Mouse (Mus musculus) lung, embryonic 15.5 days (tissue): ENCODE measurements around the gene Atp6v1f. TPM values are rescaled to one million over a fixed set of nuclear protein-coding genes. Genes with fewer than 3 reads are reported as not detected.

ENCODE experiments used
- ATAC-seq: fragments of 200-750 bp; cut with Nextera tagmentation; 2 replicates; pipeline ENCODE4 v1.8.0; 2017; ENCODE audit warnings: moderate number of reproducible peaks, borderline replicate concordance; ENCODE audit not compliant: low FRiP score, low TSS enrichment; ENCODE audit errors: extremely low read depth
- H3K27ac ChIP-seq: fragments of 300-500 bp; sonication (generic); 2 replicates; pipeline ENCODE4 v1.5.1; 2015; ENCODE audit warnings: moderate library complexity, mild to moderate bottlenecking, inconsistent platforms
- H3K27me3 ChIP-seq: fragments of 300-500 bp; sonication (generic); 2 replicates; pipeline ENCODE4 v1.6.1; 2015; ENCODE audit warnings: inconsistent platforms
- H3K36me3 ChIP-seq: fragments of 300-500 bp; sonication (generic); 2 replicates; pipeline ENCODE4 v1.6.1; 2015; ENCODE audit warnings: inconsistent platforms
- H3K4me1 ChIP-seq: fragments of 300-500 bp; sonication (generic); 2 replicates; pipeline ENCODE4 v1.6.1; 2015; ENCODE audit warnings: inconsistent platforms
- H3K4me2 ChIP-seq: fragments of 300-500 bp; sonication (generic); 2 replicates; pipeline ENCODE4 v1.6.1; 2015; ENCODE audit warnings: inconsistent platforms, mild to moderate bottlenecking, moderate library complexity
- H3K4me3 ChIP-seq: fragments of 300-500 bp; sonication (generic); 2 replicates; pipeline ENCODE4 v1.5.1; 2015; ENCODE audit warnings: mild to moderate bottlenecking, inconsistent platforms
- H3K9ac ChIP-seq: fragments of 300-500 bp; sonication (generic); 2 replicates; pipeline ENCODE4 v1.6.1; 2015; ENCODE audit warnings: inconsistent platforms
- H3K9me3 ChIP-seq: fragments of 300-500 bp; sonication (generic); 2 replicates; pipeline ENCODE4 v1.6.1; 2016; ENCODE audit warnings: inconsistent platforms
- WGBS: fragments of 180-500 bp; shearing (Covaris S2); methylation state at CpG from one replicate; pipeline ENCODE4 v1.1.7; 2015; 5-methylcytosine and 5-hydroxymethylcytosine counted together
- polyA plus RNA-seq: library from polyadenylated mRNA; unstranded; fragments of >200 nt; fragmentation: Nextera tagmentation; extraction: Ambion mirVana; gene quantifications from 2 replicates; pipeline ENCODE4 v1.2.1, GENCODE M21; 2015

Atp6v1f gene
- polyA plus RNA-seq, 1 experiment from 2014 or later, result 201 TPM

DNA sequence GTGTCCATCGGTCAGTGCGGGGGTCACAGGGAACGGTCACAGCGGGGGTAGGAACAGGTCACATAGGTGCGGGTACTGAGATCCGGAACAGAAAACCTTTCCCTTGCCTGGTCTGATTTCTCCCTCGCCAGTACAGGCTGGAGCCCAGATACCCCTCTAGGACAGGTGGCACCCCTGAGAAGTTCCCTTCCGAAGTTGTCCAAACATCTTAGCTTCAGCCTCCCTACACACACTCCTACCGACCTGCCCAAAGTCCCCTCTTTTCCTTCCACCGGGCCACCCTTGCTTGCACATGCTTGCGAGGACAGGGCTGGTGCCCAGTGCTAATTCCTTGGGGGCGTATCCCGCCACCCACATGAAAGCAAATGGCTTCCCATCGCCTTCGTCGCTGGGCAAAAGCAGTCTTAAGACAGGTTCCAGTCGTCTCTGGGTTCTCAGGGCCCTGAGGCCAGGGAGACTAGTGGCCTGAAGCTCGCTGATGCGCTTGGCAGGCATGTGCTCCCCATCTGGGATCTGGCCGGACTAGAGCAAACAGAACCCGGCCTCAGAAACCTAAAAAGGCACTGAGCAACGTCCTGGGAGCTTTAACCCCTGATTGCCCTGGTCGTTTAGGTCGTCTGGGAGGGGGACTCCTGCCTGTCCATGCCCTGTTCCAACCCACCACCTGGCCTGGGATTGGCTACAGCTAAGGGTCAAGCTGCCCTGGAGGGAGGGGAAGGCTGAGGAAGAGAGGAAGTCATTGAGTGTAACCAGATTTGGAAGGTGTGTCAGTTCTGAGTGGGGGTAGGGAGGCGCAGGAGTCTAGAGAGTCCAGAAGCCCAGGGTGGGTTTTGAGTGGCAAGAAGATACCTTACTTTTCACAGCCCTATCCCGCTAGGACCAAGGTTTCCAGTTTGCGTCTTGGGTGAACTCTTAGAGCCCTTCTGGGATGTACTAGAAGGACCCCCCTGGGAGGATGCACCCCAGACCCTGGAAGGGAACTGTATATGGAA is 33.4 kb upstream of the Atp6v1f start:
- ATAC-seq, result no peak
- H3K9me3 ChIP-seq, result no peaks in the 10 kb centered on the region

DNA sequence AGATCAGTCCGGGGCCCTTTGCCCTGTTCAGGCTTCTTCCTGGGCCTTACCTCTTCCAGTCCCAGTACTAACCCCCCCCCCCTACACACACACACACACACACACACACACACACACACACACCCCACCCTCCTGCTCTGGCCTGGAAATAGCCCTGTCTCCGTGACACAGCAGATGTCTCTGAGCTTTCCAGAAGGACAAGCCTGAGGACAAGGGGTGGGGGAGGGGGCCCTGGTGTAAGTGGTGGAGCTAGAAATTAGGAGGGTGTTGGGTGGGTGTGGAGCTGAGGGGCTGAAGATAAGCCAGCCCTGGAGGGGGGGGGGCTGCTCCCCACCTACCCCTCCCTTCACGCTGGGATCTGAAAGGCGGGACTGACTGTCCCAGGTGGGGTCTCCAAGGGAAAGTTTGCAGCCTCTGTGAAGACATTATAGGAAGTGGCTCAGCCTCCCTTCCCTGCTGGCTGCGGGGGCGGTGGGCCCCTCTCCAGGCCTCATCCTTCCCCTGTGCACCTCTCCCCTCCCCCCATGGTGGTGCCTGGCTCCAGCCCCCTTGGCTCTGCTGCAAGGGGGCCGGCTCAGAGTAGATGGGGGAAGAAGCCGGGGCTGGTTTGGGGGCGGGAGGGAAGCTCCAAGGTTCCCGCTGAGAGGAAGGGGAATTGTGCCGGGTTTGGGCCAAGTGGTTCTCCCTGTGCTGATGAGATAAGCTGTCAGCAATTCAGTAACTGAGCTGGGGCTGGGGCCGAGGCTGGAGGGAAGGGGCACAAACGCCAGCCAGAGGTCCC is 32.4 kb upstream of the Atp6v1f start:
- peaks cover 26% of the 10 kb centered on the region for H3K27me3 ChIP-seq
- WGBS, result 2% methylated on average over 12 of the region's 13 CpGs
- peak overlapping the region; percentile 46; the same call in 1 of the 2 replicates for H3K9ac ChIP-seq
- ATAC-seq, result peak; percentile 72; the same call in 1 of the 2 replicates
- peaks cover 40% of the 10 kb centered on the region for H3K4me1 ChIP-seq
- H3K36me3 ChIP-seq, result no peaks in the 10 kb centered on the region
- H3K4me3 ChIP-seq, result peak overlapping the region; percentile 52
- peak overlapping the region; percentile 88 for H3K4me2 ChIP-seq
- H3K9me3 ChIP-seq, result no peaks in the 10 kb centered on the region
- peak overlapping the region; percentile 77 for H3K27ac ChIP-seq

More for the DNA sequence above, 33.4 kb upstream of the Atp6v1f start:
- peak overlapping the region; percentile 88 for H3K4me2 ChIP-seq
- peak overlapping the region; percentile 46 for H3K9ac ChIP-seq
- WGBS, result 4% methylated on average over 27 of the region's 27 CpGs
- peak overlapping the region; percentile 52 for H3K4me3 ChIP-seq
- peaks cover 26% of the 10 kb centered on the region for H3K27me3 ChIP-seq
- H3K36me3 ChIP-seq, result no peaks in the 10 kb centered on the region
- H3K4me1 ChIP-seq, result peaks cover 40% of the 10 kb centered on the region
- H3K27ac ChIP-seq, result peak overlapping the region; percentile 77

DNA sequence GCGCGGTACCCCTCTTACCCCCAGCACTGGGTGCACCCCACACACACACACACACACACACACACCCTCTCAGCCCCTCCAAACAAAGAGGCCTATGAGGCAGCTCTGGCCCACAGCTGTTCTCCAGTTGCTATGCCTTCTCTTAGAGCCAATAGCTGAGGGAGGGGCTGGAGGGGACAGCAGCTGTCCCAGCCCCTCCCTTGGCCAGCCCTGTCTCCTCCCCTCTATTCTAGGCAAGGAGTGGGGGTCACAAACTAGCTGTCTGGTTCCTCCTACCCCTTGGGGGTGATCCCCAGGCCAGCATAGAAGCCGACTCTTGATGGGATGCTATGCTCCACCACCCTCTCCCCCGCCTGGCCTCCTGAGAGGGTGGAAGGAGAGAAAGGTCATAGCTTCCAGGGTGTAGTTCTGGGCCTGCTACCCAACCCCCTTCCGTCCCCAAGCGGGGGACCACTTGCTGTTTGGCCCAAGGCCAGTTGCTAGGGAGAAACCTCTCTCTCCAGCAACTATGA is 31.5 kb upstream of the Atp6v1f start:
- Histone ChIP-seq H3K27ac (peak overlapping the region; percentile 77), H3K9ac (0 out of 2 replicates have a peak overlapping the region, but pooled peaks have one; percentile 26), H3K27me3 (peaks cover 26% of the 10 kb centered on the region), H3K9me3 (no peaks in the 10 kb centered on the region), H3K4me1 (peaks cover 40% of the 10 kb centered on the region), H3K4me2 (peak overlapping the region; percentile 88), H3K36me3 (no peaks in the 10 kb centered on the region), H3K4me3 (peak overlapping the region; percentile 52)
- WGBS, result 12% methylated on average over 6 of the region's 6 CpGs
- ATAC-seq, result peak; percentile 60

DNA sequence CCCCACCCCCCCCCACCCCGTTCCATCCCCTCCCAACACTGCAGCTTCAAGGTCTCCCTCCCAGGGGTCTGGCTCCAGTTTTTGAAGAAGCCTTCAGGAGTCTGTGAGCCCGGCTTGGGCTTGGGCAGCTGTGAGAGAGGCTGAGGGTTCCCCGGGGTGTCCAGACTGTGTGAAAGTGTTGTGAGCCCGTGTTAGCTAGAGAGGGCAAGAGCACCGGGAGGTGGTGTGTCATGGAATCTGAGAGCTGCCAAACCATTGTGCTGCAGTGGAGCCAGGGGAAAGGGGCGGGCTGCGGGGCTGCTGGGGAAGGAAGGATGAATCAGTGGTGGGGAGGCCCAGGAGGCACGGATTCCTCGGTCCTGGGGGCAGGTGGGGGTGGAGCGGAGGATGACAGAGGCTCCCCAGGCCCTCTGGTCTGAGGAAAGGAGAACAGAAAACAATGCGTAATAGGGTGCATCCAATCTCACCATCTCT is 31.0 kb upstream of the Atp6v1f start:
- WGBS, result 8% methylated on average over 11 of the region's 11 CpGs
- H3K27ac ChIP-seq, result peak overlapping the region; percentile 77; the same call in 1 of the 2 replicates
- 0 out of 2 replicates have a peak overlapping the region, but pooled peaks have one; percentile 4 for H3K4me3 ChIP-seq
- no peak overlapping the region for H3K9ac ChIP-seq
- H3K4me2 ChIP-seq, result peak overlapping the region; percentile 88
- peaks cover 26% of the 10 kb centered on the region for H3K27me3 ChIP-seq
- no peaks in the 10 kb centered on the region for H3K36me3 ChIP-seq
- H3K4me1 ChIP-seq, result peaks cover 40% of the 10 kb centered on the region
- no peaks in the 10 kb centered on the region for H3K9me3 ChIP-seq
- 0 out of 2 replicates have a peak, but pooled peaks have one; percentile 11 for ATAC-seq

DNA sequence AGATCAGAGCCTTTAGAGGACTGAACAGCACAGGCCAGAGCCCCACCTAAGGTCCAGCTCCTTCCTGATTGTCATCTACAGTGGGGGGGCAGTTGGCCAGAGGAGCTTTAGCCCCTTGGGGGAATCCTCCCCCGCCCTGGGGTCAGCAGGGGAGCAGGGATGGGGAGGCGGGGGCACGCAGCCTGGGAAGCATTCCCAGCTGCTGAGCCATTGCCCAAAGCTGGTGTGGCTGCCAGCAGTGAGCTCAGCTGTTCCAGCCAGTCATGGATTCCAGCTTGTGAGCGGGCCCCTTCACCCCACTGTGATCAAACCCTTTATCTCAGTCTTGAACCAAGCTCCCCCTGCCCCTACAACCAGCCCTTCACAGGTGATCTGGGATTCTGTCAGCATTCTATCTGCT is 28.3 kb upstream of the Atp6v1f start:
- no peak overlapping the region for H3K27ac ChIP-seq
- no peaks in the 10 kb centered on the region for H3K9me3 ChIP-seq
- 85% methylated on average over 4 of the region's 4 CpGs for WGBS
- H3K9ac ChIP-seq, result no peak overlapping the region
- no peak for ATAC-seq
- peaks cover 17% of the 10 kb centered on the region for H3K27me3 ChIP-seq
- no peak overlapping the region for H3K4me2 ChIP-seq
- H3K36me3 ChIP-seq, result peaks cover 3% of the 10 kb centered on the region; the same call in 1 of the 2 replicates
- no peak overlapping the region for H3K4me3 ChIP-seq
- H3K4me1 ChIP-seq, result peaks cover 26% of the 10 kb centered on the region

DNA sequence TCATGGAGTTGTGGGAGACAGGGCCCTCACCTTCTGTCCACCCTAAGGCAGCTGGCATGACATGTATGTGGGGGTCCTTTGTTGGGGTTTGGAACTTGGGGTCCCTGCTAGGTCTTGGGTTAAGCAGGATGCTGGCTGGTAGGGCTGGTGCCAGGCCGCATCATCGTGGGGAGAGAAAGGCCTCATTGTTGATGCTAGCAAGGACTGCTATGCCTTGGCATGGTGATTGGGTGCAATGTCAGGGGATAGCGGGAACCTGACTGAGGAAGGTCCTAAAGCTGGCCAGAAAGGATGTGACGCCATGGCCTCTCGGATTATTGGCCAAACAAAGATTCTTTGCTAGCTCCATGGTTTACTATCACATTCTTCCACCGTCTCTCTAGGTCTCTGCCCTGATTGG is 27.7 kb upstream of the Atp6v1f start:
- Histone ChIP-seq H3K27me3 (peaks cover 12% of the 10 kb centered on the region), H3K4me3 (no peak overlapping the region), H3K4me2 (no peak overlapping the region), H3K9me3 (no peaks in the 10 kb centered on the region), H3K9ac (no peak overlapping the region), H3K36me3 (peaks cover 3% of the 10 kb centered on the region; the same call in 1 of the 2 replicates), H3K27ac (no peak overlapping the region), H3K4me1 (peaks cover 21% of the 10 kb centered on the region)
- WGBS, result 86% methylated on average over 6 of the region's 6 CpGs
- ATAC-seq, result no peak

DNA sequence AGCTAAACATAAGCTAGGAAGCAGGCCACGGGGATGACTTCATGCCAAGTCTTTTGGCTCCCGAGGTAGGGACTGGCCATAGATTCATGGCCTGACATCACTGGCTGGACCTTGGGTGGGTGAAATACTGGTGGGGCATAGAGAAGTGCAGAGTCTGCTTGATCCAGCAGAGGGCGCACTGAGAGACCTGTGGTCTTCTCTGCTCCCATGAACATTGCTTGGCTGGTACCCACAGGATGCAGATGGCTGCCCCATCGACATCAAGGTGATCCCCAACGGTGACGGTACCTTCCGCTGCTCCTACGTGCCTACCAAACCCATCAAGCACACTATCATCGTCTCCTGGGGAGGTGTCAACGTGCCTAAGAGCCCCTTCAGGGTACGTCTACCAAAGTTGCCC is 22.7 kb upstream of the Atp6v1f start:
- Histone ChIP-seq H3K4me1 (no peaks in the 10 kb centered on the region), H3K9ac (no peak overlapping the region), H3K36me3 (peaks cover 14% of the 10 kb centered on the region; the same call in 1 of the 2 replicates), H3K27ac (no peak overlapping the region), H3K27me3 (no peaks in the 10 kb centered on the region), H3K9me3 (no peaks in the 10 kb centered on the region), H3K4me3 (no peak overlapping the region), H3K4me2 (no peak overlapping the region)
- 63% methylated on average over 11 of the region's 11 CpGs for WGBS
- ATAC-seq, result no peak

DNA sequence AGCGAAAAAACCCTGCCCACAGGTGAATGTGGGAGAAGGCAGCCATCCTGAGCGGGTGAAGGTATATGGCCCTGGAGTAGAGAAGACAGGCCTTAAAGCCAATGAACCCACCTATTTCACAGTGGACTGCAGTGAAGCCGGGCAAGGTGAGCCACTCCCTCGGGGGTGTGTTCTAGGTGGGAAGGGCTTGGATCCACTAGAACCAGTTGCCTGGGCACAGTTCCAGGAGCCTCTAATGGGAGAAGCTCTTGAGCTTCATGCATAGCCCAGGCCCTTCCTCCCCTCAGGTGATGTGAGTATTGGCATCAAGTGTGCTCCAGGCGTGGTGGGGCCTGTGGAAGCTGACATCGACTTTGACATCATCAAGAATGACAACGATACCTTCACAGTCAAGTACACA is 22.2 kb upstream of the Atp6v1f start:
- Histone ChIP-seq H3K4me3 (no peak overlapping the region), H3K4me1 (no peaks in the 10 kb centered on the region), H3K9ac (no peak overlapping the region), H3K9me3 (no peaks in the 10 kb centered on the region), H3K4me2 (no peak overlapping the region), H3K36me3 (peaks cover 14% of the 10 kb centered on the region; the same call in 1 of the 2 replicates), H3K27me3 (no peaks in the 10 kb centered on the region), H3K27ac (no peak overlapping the region)
- 75% methylated on average over 7 of the region's 7 CpGs for WGBS
- ATAC-seq, result 0 out of 2 replicates have a peak, but pooled peaks have one; percentile 6

DNA sequence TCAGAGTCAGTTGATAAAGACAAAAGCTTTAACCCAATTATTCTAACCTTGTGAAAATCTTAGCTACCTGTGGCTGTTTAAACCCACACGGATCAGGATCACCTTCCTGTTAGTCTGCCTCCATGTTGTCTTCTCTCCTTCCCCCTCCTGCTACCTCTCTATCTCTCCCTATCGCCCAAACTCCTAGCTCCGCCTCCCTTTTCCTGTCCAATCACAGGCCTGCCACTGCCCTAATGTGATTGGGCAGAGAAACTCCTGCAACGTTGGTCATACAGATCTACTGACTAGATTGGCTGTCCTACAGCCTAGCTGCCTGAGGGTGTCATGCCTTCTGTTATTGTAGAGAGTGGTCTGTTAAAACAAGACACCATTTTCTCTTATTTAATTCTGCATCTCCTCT is 17.7 kb upstream of the Atp6v1f start:
- no peaks in the 10 kb centered on the region for H3K27me3 ChIP-seq
- H3K9me3 ChIP-seq, result no peaks in the 10 kb centered on the region
- H3K4me3 ChIP-seq, result no peak overlapping the region
- no peak for ATAC-seq
- H3K4me2 ChIP-seq, result no peak overlapping the region
- 27% methylated on average over 4 of the region's 4 CpGs for WGBS
- H3K27ac ChIP-seq, result no peak overlapping the region
- no peak overlapping the region for H3K9ac ChIP-seq
- H3K4me1 ChIP-seq, result no peaks in the 10 kb centered on the region
- H3K36me3 ChIP-seq, result peaks cover 15% of the 10 kb centered on the region; the same call in 1 of the 2 replicates

DNA sequence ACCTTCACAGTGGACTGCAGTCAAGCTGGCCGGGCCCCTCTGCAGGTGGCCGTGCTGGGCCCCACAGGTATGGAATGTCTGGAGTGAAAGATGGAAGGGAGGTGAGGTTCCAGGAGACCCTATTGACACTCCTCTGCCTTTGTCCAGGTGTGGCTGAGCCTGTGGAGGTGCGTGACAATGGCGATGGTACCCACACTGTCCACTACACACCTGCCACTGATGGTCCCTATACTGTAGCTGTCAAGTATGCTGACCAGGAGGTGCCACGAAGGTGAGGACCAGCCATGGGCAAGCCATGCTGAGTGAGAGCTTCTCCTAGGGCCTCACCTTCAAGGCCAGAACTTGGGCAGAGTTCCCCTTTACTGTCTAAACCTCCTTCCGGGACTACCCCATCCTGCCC is 16.9 kb upstream of the Atp6v1f start:
- Histone ChIP-seq H3K36me3 (peaks cover 12% of the 10 kb centered on the region; the same call in 1 of the 2 replicates), H3K27ac (no peak overlapping the region), H3K4me2 (no peak overlapping the region), H3K9ac (no peak overlapping the region), H3K9me3 (no peaks in the 10 kb centered on the region), H3K27me3 (no peaks in the 10 kb centered on the region), H3K4me1 (no peaks in the 10 kb centered on the region), H3K4me3 (no peak overlapping the region)
- 90% methylated on average over 6 of the region's 6 CpGs for WGBS
- ATAC-seq, result no peak

DNA sequence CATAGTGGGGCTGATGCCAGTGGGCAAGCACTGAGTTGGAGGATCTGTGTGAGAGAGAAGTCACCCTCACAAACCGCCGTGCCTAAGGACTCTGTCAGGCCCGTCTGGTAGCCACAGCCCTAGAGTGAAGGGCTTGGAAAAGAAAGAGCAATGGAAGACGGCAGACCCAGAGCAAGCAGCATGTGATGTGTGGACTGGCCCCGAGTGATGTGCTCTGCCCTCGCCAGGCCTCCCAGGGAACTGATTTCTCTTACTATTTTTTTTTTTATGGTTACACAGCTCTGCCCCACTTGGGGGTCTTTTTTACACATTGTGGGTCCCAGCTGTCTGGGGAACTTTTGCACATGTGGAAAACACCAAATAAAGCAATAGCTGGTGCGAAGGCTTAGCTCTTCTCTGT is 6.0 kb upstream of the Atp6v1f start:
- H3K4me1 ChIP-seq, result no peaks in the 10 kb centered on the region
- no peak overlapping the region for H3K27ac ChIP-seq
- H3K4me2 ChIP-seq, result no peak overlapping the region
- H3K27me3 ChIP-seq, result no peaks in the 10 kb centered on the region
- H3K9me3 ChIP-seq, result no peaks in the 10 kb centered on the region
- no peak overlapping the region for H3K4me3 ChIP-seq
- H3K36me3 ChIP-seq, result no peaks in the 10 kb centered on the region
- H3K9ac ChIP-seq, result no peak overlapping the region
- WGBS, result 52% methylated on average over 7 of the region's 7 CpGs
- ATAC-seq, result no peak
